Mouse (Mus musculus) brown adipose tissue, adult 24 weeks (tissue): Measurements from ENCODE around the gene Prpf40a. TPM values are rescaled to one million over a fixed set of nuclear protein-coding genes. Genes with fewer than 3 reads are reported as not detected.

Experiments used
- H3K27ac ChIP-seq: fragments of 200-500 bp; replicated peaks from 2 replicates; pipeline ENCODE4 v1.5.1; 2012; ENCODE audit warnings: low read depth, mild to moderate bottlenecking, low read length
- H3K4me1 ChIP-seq: fragments of 200-500 bp; 2 replicates; pipeline ENCODE4 v1.6.1; 2012; ENCODE audit warnings: low read length, mixed read lengths; ENCODE audit not compliant: control insufficient read depth, insufficient read depth, insufficient read length
- H3K4me3 ChIP-seq: fragments of 200-500 bp; 2 replicates; pipeline ENCODE4 v1.5.1; 2012; ENCODE audit warnings: low read depth, mild to moderate bottlenecking, low read length, moderate library complexity; ENCODE audit not compliant: insufficient read depth
- polyA plus RNA-seq: library from polyadenylated mRNA; stranded (reverse); fragments of >200 nt; gene quantifications from 2 replicates; pipeline ENCODE4 v1.2.4, GENCODE M21; 2012; ENCODE audit not compliant: missing spikeins, insufficient read depth, insufficient read length

Prpf40a gene
- polyA plus RNA-seq, 1 experiment: 52.2 TPM

DNA sequence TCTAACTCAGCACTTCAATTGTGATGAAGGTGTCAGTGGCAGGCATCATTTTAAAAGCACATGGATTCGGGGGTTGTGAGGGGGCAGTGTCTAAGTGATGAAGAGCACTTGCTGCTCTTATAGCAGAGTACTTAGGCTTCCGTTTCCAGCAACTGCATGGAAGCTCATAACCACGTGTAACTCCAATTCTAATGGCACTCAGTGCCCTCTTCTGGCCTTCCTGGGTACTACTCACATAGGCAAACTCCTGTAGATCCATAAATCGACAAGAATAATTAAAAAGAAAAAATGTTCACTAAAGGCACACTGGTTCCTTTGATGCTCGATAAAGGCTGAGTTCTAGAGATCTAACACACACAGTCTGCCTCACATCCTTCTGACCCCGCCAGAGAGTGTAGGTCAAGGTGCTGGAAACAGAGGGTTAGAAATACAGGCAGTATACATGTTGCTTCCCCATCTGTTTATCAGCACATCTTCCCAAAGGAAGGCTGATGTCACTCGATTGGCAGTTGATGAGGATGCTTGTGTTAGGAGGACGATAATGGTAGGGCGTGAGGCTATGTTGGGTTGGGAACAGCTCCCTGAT, 105.4 kb downstream of the Prpf40a start:
- Histone ChIP-seq H3K4me3 (no peak overlapping the region), H3K27ac (no peak overlapping the region), H3K4me1 (no peaks in the 10 kb centered on the region)

Other genes with a start within 250 kb of the Prpf40a start
- gene Arl6ip6, start 442 bp upstream of the Prpf40a start, polyA plus RNA-seq: 14.7 and 17.5 TPM in 2 replicates